Mouse (Mus musculus) cerebral cortex, adult 2 months (tissue): ENCODE data around the gene Cog1.

ENCODE experiments used
- WGBS: fragments of 180-500 bp; shearing (Covaris S2); methylation state at CpG from one replicate; pipeline ENCODE4 v1.1.7; 2018; 5-methylcytosine and 5-hydroxymethylcytosine counted together

The Cog1 gene

GRCm38 (mm10) chr11:113631862-113632261 is 17.1 kb upstream of the Cog1 start:
- 85% methylated on average over 8 of the region's 8 CpGs for WGBS

DNA sequence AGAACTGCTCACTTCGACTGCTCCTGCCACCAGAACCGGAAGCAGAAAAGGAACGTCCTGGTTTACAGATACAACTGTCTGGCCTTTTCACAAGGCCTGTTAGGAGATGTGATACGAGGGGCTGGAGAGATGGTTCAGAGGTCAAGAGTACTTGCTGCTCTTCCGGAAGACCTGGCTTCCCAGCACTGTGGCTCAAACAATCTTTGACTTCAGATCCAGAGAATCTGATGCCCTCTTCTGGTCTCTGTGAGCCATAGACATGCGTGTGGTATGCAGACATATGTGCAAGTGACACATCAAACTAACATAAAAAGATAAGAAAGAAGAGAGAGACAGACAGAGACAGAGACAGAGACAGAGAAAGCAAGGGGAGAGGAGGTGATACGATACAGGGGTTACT is 16.7 kb upstream of the Cog1 start:
- WGBS: 92% methylated on average over 7 of the region's 7 CpGs

- WGBS: 96% methylated on average over 5 of the region's 5 CpGs
Observed at GRCm38 (mm10) chr11:113633398-113633797, 15.6 kb upstream of the Cog1 start.

DNA sequence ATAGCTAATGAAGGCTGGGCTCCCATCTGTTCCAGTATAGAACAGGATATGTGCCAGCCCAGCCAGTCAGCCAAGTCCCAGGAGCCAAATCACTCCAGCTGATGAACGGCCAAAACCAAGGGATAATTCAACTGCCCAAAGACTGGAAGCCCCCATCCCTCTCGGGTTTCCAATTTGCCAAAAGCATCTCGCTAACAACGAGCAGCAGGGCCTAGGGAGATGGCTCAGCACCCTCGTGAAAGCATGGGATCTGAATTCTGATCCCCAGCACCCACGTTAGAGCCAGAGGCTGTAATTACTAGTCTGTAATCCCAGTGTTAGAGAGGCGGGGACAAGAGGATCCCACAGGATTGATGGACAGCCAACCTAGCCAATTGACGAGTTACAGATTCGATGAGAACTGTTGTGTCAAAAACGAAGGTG is 14.3 kb upstream of the Cog1 start:
- 70% methylated on average over 10 of the region's 10 CpGs for WGBS

- WGBS: 90% methylated on average over 12 of the region's 12 CpGs
Observed at GRCm38 (mm10) chr11:113638680-113639079, 10.3 kb upstream of the Cog1 start.

GRCm38 (mm10) chr11:113645181-113645580 is 3.8 kb upstream of the Cog1 start:
- 94% methylated on average over 3 of the region's 3 CpGs for WGBS

DNA sequence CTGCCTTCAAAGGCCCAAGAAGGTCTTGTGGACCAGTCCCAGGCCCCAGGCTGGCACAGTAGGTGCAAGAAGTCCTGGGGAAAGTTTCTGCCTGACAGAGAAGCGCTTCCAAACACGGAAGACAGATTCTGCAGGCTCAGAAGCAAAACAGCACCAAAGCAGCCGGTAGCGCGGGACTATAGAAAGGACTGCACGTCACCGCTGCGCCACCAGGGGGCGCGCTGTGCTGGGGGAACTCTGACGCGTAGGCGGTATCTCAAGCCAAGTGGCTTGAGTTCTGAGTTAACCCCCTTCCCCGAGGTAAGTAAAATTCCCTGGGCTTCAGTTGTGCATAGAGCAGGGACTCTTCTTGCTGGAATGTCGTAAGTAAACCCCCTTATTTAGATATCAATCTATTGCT is 817 bp upstream of the Cog1 start:
- 3% methylated on average over 15 of the region's 15 CpGs for WGBS

DNA sequence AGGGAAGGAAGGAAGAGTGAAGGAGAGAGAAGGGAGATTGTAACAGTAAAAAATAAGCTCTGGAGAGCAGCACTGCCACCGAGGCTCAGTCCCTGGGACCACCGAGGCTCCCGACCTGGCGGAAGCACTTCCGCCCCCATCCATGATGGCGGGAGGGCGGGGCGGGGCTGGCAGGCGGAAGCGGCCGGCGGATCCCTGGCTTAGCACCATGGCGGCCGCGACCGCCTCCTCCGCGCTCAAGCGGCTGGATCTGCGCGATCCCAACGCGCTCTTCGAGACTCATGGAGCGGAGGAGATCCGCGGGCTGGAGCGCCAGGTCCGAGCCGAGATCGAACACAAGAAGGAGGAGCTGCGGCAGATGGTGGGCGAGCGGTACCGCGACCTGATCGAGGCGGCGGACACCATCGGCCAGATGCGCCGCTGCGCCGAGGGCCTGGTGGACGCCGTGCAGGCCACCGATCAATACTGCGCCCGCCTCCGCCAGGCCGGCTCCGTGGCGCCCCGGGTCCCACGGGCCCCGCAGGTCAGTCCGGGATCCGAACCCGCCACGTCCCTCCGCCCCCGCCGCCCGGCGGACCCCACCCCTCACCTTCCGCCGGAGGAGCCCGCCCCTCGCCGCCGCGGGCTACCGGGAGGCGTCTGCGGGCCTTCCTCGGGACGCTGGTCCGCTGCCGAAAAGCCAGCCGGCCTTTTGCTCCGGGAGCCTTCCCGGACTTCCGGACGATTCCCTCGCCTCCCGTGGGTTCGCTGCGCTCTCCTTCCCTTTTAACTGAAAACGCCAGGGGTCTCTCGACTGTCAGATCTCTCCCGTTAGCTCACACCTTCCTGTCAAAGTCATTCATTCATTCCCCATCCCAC is 613 bp downstream of the Cog1 start, which contains the start of gene Slc39a11:
Slc39a11 (minus strand) TSS at position 727 of the 858 bp plus-strand sequence.
- under 1% methylated on average over 81 of the region's 91 CpGs for WGBS

GRCm38 (mm10) chr11:113651206-113651906 is 2.4 kb downstream of the Cog1 start:
- 68% methylated on average over 22 of the region's 22 CpGs for WGBS

DNA sequence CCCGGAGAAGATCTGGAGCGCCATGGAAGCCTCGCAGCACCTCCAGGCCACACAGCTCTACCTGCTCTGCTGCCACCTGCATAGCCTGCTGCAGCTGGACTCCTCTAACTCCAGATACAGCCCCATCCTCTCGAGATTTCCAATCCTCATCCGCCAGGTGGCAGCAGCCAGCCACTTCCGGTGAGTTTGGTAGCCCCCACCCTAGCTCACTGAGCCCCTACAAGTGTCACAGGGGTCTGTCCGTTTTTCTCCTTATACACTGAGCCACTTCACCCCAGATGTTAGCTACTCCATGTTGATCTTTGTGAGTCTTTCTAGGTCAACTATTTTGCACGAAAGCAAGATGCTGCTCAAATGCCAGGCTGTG is 2.9 kb downstream of the Cog1 start:
- 45% methylated on average over 8 of the region's 8 CpGs for WGBS

- 90% methylated on average over 6 of the region's 6 CpGs for WGBS
Observed at GRCm38 (mm10) chr11:113652516-113652915, 3.5 kb downstream of the Cog1 start.

- WGBS: 78% methylated on average over 15 of the region's 15 CpGs
Observed at GRCm38 (mm10) chr11:113654105-113654504, 5.1 kb downstream of the Cog1 start.

- WGBS: 56% methylated on average over 18 of the region's 18 CpGs
Observed at GRCm38 (mm10) chr11:113654561-113655270, 5.7 kb downstream of the Cog1 start.

GRCm38 (mm10) chr11:113656511-113656932 is 7.6 kb downstream of the Cog1 start:
- 55% methylated on average over 8 of the region's 8 CpGs for WGBS

GRCm38 (mm10) chr11:113657221-113657620 is 8.3 kb downstream of the Cog1 start:
- 61% methylated on average over 4 of the region's 4 CpGs for WGBS

DNA sequence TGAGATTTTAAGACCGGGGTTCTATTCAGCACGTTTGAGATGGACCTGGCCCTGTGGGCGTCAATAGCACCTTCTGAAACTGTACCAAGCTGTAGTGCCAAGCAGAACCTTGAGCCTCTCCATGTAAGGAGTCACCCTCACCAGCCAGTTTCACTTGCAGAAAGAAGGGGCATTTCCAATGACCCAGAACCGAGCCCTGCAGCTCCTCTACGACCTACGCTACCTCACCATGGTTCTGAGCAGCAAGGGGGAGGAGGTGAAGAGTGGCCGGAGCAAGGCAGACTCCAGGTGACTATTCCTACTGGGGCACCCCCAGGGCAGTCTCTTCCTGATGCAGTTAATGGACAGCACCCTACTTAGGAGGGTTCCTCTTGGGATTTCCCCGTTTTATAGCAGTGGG is 9.3 kb downstream of the Cog1 start:
- WGBS: 80% methylated on average over 8 of the region's 8 CpGs

DNA sequence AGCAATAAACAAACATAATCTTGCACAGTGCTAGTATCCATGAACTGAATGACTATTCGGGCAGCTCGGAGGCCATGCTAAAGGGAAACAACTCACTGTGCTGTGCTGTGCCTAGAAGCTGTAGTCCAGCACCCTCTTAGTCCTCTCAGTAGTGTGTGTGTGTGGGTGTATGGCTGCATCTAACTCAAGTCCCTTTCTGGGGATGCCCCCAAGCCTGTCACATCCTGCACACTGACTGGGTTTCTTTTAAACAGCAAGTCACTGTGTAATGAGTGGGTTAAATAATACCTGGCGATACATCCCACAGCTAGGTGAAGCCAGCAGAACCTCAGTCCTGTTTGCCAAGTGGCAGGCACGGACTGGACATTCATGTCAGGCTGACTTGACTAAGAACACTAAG is 9.8 kb downstream of the Cog1 start:
- WGBS: 82% methylated on average over 4 of the region's 4 CpGs

DNA sequence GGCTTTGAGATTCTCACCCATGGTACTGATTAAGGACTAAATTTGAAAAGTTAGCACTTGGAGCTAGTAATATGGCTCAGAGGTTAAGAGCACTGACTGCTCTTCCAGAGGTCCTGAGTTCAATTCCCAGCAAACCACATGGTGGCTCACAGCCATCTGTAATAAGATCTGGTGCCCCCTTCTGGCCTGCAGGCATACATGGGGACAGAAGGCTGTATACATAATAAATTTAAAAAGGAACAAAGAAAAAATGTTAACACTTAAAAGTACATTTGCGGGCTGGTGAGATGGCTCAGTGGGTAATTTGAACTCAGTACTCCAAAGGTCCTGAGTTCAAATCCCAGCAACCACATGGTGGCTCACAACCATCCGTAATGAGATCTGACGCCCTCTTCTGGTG is 11.2 kb downstream of the Cog1 start:
- WGBS: 93% methylated on average over 3 of the region's 3 CpGs

DNA sequence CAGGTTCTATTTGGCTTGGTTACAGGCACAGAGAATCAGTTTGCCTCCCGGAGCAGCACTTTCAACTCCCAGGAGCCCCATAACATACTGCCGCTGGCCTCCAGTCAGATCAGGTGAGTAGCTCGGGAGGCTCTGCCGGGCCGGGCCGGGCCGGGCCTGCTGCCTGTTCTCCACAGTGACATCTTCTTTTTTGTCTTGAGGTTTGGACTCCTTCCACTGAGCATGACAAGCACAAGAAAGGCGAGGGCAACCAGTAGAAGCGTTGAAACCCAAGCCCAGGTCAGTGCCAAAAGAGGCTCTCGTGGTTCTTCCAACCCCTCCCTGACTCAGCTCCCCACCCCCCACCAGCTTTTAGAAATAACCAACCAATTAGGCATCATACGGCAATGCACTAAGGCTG is 12.0 kb downstream of the Cog1 start:
- WGBS: 65% methylated on average over 11 of the region's 11 CpGs

DNA sequence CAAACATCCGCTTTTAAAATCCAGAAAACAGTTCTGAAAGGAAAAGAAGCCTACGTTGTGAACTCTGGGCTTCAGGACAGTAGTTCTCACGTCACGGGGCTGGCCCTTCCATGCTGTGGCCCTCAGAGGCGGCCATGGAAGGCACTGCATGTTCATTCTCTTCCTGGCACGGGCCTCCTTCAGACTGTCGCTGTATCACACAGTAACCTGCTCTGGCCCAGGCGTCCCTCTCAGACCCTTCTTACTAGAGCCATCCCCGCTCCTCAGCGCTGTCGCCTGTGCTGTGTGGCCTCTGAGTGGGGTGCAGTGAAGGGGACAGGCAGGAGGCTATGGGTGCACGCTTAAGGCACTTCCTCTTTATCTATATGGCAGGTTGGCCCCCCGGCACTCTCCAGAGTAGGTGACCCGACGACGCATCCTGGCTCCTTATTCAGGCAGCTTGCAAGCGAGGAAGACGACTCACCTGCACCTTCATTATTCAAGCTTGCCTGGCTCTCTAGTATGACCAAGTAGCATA is 12.9 kb downstream of the Cog1 start:
- 88% methylated on average over 18 of the region's 18 CpGs for WGBS

GRCm38 (mm10) chr11:113664279-113664678 is 15.3 kb downstream of the Cog1 start:
- 66% methylated on average over 2 of the region's 2 CpGs for WGBS

DNA sequence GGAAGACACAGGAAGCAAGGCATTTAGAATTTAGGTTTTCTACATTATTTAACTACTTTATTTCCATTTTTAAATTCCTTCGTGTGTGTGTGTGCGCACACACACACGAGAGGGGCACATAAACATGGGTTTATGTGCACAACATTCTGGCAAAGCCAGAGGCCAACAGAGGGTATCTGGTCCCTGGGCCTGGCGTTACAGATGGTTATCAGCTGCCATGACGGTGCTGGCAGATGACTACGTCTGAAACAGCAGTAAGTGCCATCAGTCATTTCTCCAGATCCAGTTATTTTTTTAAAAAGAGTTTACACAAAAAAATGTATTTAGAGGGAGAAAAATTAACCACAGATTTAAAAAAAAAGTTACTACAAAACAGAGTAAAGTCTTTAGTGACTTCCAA is 17.2 kb downstream of the Cog1 start:
- WGBS: 72% methylated on average over 6 of the region's 6 CpGs
